Mouse (Mus musculus) hematopoietic stem cell, adult 5-6 weeks (primary cell): Measurements from ENCODE around the gene Trpv1. TPM values are rescaled to one million over a fixed set of nuclear protein-coding genes. Genes with fewer than 3 reads are reported as not detected.

Experiments used
- ATAC-seq, 2 experiments: fragments of 125-278 bp in 1 of 2; replicated peaks in 1 of 2; 2 replicates each; pipeline ENCODE4 v1.8.0; 2016 to 2017; ENCODE audit warnings: inconsistent platforms in 2 of 2, mild to moderate bottlenecking in 2 of 2, moderate number of reproducible peaks in 2 of 2, low read depth in 1 of 2, moderate TSS enrichment in 1 of 2; ENCODE audit not compliant: low FRiP score in 2 of 2, poor library complexity in 2 of 2, severe bottlenecking in 2 of 2, insufficient read depth in 1 of 2, low TSS enrichment in 1 of 2
- total RNA-seq: library from RNA; stranded (forward); fragments of 172-1452, 232-1000 nt; gene quantifications from 2 replicates; pipeline ENCODE4 v1.2.3, GENCODE M21; 2017

The Trpv1 gene
- total RNA-seq, 1 experiment from 2014 or later = not detected

DNA sequence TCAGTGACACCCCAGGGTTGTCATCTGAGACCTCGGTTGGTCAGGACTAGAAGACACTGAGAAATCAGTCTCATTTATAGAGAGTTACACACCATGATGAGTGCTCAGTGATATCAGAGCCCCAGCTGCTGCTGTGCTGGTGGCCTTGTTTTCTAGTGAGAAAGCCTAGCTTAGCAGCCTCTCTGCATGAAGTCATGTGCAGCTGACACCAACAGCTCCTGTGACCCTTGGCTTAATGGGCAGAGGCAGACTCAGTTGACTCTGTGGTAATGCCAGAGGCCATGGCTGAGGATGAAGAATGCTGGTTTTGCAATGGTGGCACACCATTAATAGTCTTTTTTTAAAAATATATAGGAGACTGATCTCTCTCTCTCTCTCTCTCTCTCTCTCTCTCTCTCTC lies 55.5 kb downstream of the Trpv1 start:
- no peak for ATAC-seq

- no peak for ATAC-seq
Observed at GRCm38 (mm10) chr11:73303123-73303522, 69.0 kb downstream of the Trpv1 start.

Other genes starting within 250 kb of the Trpv1 start
- 11.3 and 12.7 TPM in 2 replicates for gene P2rx1, start 235.2 kb upstream of the Trpv1 start, total RNA-seq
- 5.1 and 8.4 TPM in 2 replicates for gene Camkk1, start 215.3 kb upstream of the Trpv1 start, total RNA-seq
- gene Ncbp3, start 186.5 kb upstream of the Trpv1 start, total RNA-seq = 14.4 and 15.8 TPM in 2 replicates
- gene Itgae, start 143.7 kb upstream of the Trpv1 start, total RNA-seq = 0.13 and 0.30 TPM in 2 replicates
- 12.2 and 13.6 TPM in 2 replicates for gene Haspin, start 96.0 kb upstream of the Trpv1 start, total RNA-seq
- gene P2rx5, start 73.9 kb upstream of the Trpv1 start, total RNA-seq = not detected in 2 replicates
- 40.5 and 44.5 TPM in 2 replicates for gene Emc6, start 57.3 kb upstream of the Trpv1 start, total RNA-seq
- gene Tax1bp3, start 57.2 kb upstream of the Trpv1 start, total RNA-seq = 5.3 and 9.7 TPM in 2 replicates
- gene Ctns, start 35.2 kb upstream of the Trpv1 start, total RNA-seq = 6.6 and 16.3 TPM in 2 replicates
- 1.9 and 2.7 TPM in 2 replicates for gene Shpk, start 34.8 kb upstream of the Trpv1 start, total RNA-seq
- not detected in 2 replicates for gene Trpv3, start 33.1 kb downstream of the Trpv1 start, total RNA-seq
- gene Aspa, start 95.3 kb downstream of the Trpv1 start, total RNA-seq = 12.3 and 17.8 TPM in 2 replicates
- gene Gm49340, start 95.4 kb downstream of the Trpv1 start, total RNA-seq = not detected in 2 replicates
- not detected in 2 replicates for gene Spata22, start 95.4 kb downstream of the Trpv1 start, total RNA-seq
- gene Olfr20, start 116.5 kb downstream of the Trpv1 start, total RNA-seq = not detected in 2 replicates
- gene Olfr376, start 137.0 kb downstream of the Trpv1 start, total RNA-seq = not detected in 2 replicates
- gene Olfr1, start 165.3 kb downstream of the Trpv1 start, total RNA-seq = not detected in 2 replicates
- gene Olfr378, start 194.2 kb downstream of the Trpv1 start, total RNA-seq = not detected in 2 replicates
- gene Olfr380, start 223.2 kb downstream of the Trpv1 start, total RNA-seq = not detected in 2 replicates